Mouse (Mus musculus): ENCODE measurements around the gene Mep1a. TPM values are rescaled to one million over a fixed set of nuclear protein-coding genes. Genes with fewer than 3 reads are reported as not detected.

Mep1a gene
- polyA plus RNA-seq, 1 experiment from 2014 or later = 0.03 TPM

GRCm38 (mm10) chr17:43434485-43434884 lies 68.1 kb downstream of the Mep1a start:
- POLR2A ChIA-PET = no interaction called here
- no peak for DNase-seq (ENCODE audit: low read depth, low spot score)
- no peak for TF ChIP-seq CTCF (IDR thresholded peaks at IDR 0.05)
- CTCF ChIA-PET = no interaction called here
- in situ Hi-C loops (cut with MboI; ENCODE audit: low pct_unique_long_range_greater_than_20kb) = no loop called here
- H3K27me3 ChIP-seq = no peaks in the 10 kb centered on the region
- no peak for ATAC-seq

- in situ Hi-C loops (cut with MboI; ENCODE audit: low pct_unique_long_range_greater_than_20kb) = no loop called here
- no peak for TF ChIP-seq CTCF (IDR thresholded peaks at IDR 0.05)
- ChIA-PET CTCF (no interaction called here), POLR2A (no interaction called here)
- no peaks in the 10 kb centered on the region for H3K27me3 ChIP-seq
- no peak for ATAC-seq
- DNase-seq (ENCODE audit: low read depth, low spot score) = no peak
Observed at GRCm38 (mm10) chr17:43431692-43432091, 70.9 kb downstream of the Mep1a start.

Other genes with a start within 250 kb of the Mep1a start
- 0.06 TPM for gene Adgrf1, start 232.5 kb downstream of the Mep1a start, polyA plus RNA-seq (2021)
- gene Adgrf5, start 142.4 kb downstream of the Mep1a start, polyA plus RNA-seq (2021) = 0.96 TPM
- not detected for gene Ankrd66, start 40.8 kb upstream of the Mep1a start, polyA plus RNA-seq (2021)
- 9.0 TPM for gene Pla2g7, start 65.3 kb upstream of the Mep1a start, polyA plus RNA-seq (2021)
- 0.01 TPM for gene Tdrd6, start 127.5 kb upstream of the Mep1a start, polyA plus RNA-seq (2021)
- 5.1 TPM for gene Slc25a27, start 164.4 kb upstream of the Mep1a start, polyA plus RNA-seq (2021)
- gene Cyp39a1, start 164.6 kb upstream of the Mep1a start, polyA plus RNA-seq (2021) = 12.3 TPM

All from Patski (cell line).